Mouse (Mus musculus) lung, embryonic 14.5 days (tissue): ENCODE results near the gene Pnliprp2. TPM values are rescaled to one million over a fixed set of nuclear protein-coding genes. Genes with fewer than 3 reads are reported as not detected.

Source experiments
- ATAC-seq: fragments of 200-750 bp; cut with Nextera tagmentation; 2 replicates; pipeline ENCODE4 v1.8.0; 2017; ENCODE audit warnings: mild to moderate bottlenecking, moderate TSS enrichment, moderate library complexity; ENCODE audit not compliant: insufficient read depth
- DNase-seq: peaks from one replicate; pipeline ENCODE4 v3.0.0-alpha.2; 2015
- H3K27ac ChIP-seq: fragments of 300-500 bp; sonication (generic); 2 replicates; pipeline ENCODE4 v1.5.1; 2014; ENCODE audit warnings: low read depth, mild to moderate bottlenecking, moderate library complexity
- H3K27me3 ChIP-seq: fragments of 300-500 bp; sonication (generic); 2 replicates; pipeline ENCODE4 v1.6.1; 2014; ENCODE audit warnings: low read length, control low read depth; ENCODE audit not compliant: insufficient read depth
- H3K36me3 ChIP-seq: fragments of 300-500 bp; sonication (generic); 2 replicates; pipeline ENCODE4 v1.6.1; 2014; ENCODE audit warnings: control low read depth; ENCODE audit not compliant: insufficient read depth
- H3K4me1 ChIP-seq: fragments of 300-500 bp; sonication (generic); 2 replicates; pipeline ENCODE4 v1.6.1; 2014; ENCODE audit warnings: antibody characterized with exemption, control low read depth; ENCODE audit not compliant: insufficient read depth
- H3K4me2 ChIP-seq: fragments of 300-500 bp; sonication (generic); 2 replicates; pipeline ENCODE4 v1.6.1; 2014; ENCODE audit warnings: mild to moderate bottlenecking
- H3K4me3 ChIP-seq: fragments of 300-500 bp; sonication (generic); 2 replicates; pipeline ENCODE4 v1.5.1; 2014; ENCODE audit warnings: low read depth, low read length
- H3K9ac ChIP-seq: fragments of 300-500 bp; sonication (generic); 2 replicates; pipeline ENCODE4 v1.6.1; 2014
- H3K9me3 ChIP-seq: fragments of 300-500 bp; sonication (generic); 2 replicates; pipeline ENCODE4 v1.6.1; 2016; ENCODE audit warnings: low read depth, low read length, control low read depth
- CTCF ChIP-seq: IDR thresholded peaks from 2 replicates; pipeline ENCODE4 v1.5.1; 2016; ENCODE audit warnings: antibody characterized with exemption, low read depth
- WGBS: fragments of 180-500 bp; shearing (Covaris S2); extraction: QIAGEN DNeasy Blood & Tissue Kit; methylation state at CpG from one replicate; pipeline ENCODE4 v1.1.7; 2014; 5-methylcytosine and 5-hydroxymethylcytosine counted together
- polyA plus RNA-seq: library from polyadenylated mRNA; unstranded; fragments of >200 nt; fragmentation: Nextera tagmentation; extraction: Ambion mirVana; gene quantifications from 2 replicates; pipeline ENCODE4 v1.2.1, GENCODE M21; 2014

Pnliprp2 gene
- polyA plus RNA-seq, 1 experiment from 2014 or later: 0.38 TPM

- H3K27me3 ChIP-seq: no peaks in the 10 kb centered on the region
- no peaks in the 10 kb centered on the region for H3K9me3 ChIP-seq
- no peak for DNase-seq
- no peak overlapping the region for H3K4me2 ChIP-seq
- WGBS: 67% methylated on average over 6 of the region's 6 CpGs
- H3K27ac ChIP-seq: no peak overlapping the region
- TF ChIP-seq CTCF: no peak
- H3K4me1 ChIP-seq: no peaks in the 10 kb centered on the region
- no peak overlapping the region for H3K9ac ChIP-seq
- H3K36me3 ChIP-seq: no peaks in the 10 kb centered on the region
- no peak for ATAC-seq
- H3K4me3 ChIP-seq: no peak overlapping the region
Measured at GRCm38 (mm10) chr19:58741036-58741435, 18.5 kb upstream of the Pnliprp2 start.

- 78% methylated on average over 4 of the region's 4 CpGs for WGBS
- Histone ChIP-seq H3K27me3 (no peaks in the 10 kb centered on the region), H3K9ac (no peak overlapping the region), H3K27ac (no peak overlapping the region), H3K4me3 (no peak overlapping the region), H3K4me2 (no peak overlapping the region), H3K36me3 (no peaks in the 10 kb centered on the region), H3K4me1 (no peaks in the 10 kb centered on the region), H3K9me3 (no peaks in the 10 kb centered on the region)
- DNase-seq (no peak), ATAC-seq (no peak)
- no peak for TF ChIP-seq CTCF
Measured at GRCm38 (mm10) chr19:58742711-58743110, 16.8 kb upstream of the Pnliprp2 start.

GRCm38 (mm10) chr19:58743736-58744135 lies 15.8 kb upstream of the Pnliprp2 start:
- H3K36me3 ChIP-seq: no peaks in the 10 kb centered on the region
- H3K27me3 ChIP-seq: no peaks in the 10 kb centered on the region
- no peak overlapping the region for H3K4me3 ChIP-seq
- no peak for DNase-seq
- 55% methylated on average over 4 of the region's 4 CpGs for WGBS
- no peak overlapping the region for H3K9ac ChIP-seq
- no peak overlapping the region for H3K4me2 ChIP-seq
- no peak overlapping the region for H3K27ac ChIP-seq
- no peak for ATAC-seq
- no peak for TF ChIP-seq CTCF
- no peaks in the 10 kb centered on the region for H3K4me1 ChIP-seq
- H3K9me3 ChIP-seq: no peaks in the 10 kb centered on the region

GRCm38 (mm10) chr19:58747498-58748000 lies 12.0 kb upstream of the Pnliprp2 start:
- DNase-seq: no peak
- no peak for TF ChIP-seq CTCF

GRCm38 (mm10) chr19:58750822-58751221 lies 8.7 kb upstream of the Pnliprp2 start:
- Histone ChIP-seq H3K4me2 (no peak overlapping the region), H3K4me3 (no peak overlapping the region), H3K36me3 (no peaks in the 10 kb centered on the region), H3K4me1 (no peaks in the 10 kb centered on the region), H3K9me3 (no peaks in the 10 kb centered on the region), H3K27me3 (no peaks in the 10 kb centered on the region), H3K27ac (no peak overlapping the region), H3K9ac (no peak overlapping the region)
- ATAC-seq (no peak), DNase-seq (no peak)
- TF ChIP-seq CTCF: no peak
- WGBS: 66% methylated on average over 2 of the region's 2 CpGs

More at GRCm38 (mm10) chr19:58747498-58748000, 12.0 kb upstream of the Pnliprp2 start:
- Histone ChIP-seq H3K36me3 (no peaks in the 10 kb centered on the region), H3K4me2 (no peak overlapping the region), H3K9me3 (no peaks in the 10 kb centered on the region), H3K27me3 (no peaks in the 10 kb centered on the region), H3K4me1 (no peaks in the 10 kb centered on the region), H3K9ac (no peak overlapping the region), H3K27ac (no peak overlapping the region), H3K4me3 (no peak overlapping the region)
- WGBS: 86% methylated on average over 9 of the region's 9 CpGs
- no peak for ATAC-seq

GRCm38 (mm10) chr19:58751504-58751903 lies 8.0 kb upstream of the Pnliprp2 start:
- no peaks in the 10 kb centered on the region for H3K27me3 ChIP-seq
- 59% methylated on average over 2 of the region's 2 CpGs for WGBS
- H3K36me3 ChIP-seq: no peaks in the 10 kb centered on the region
- H3K4me2 ChIP-seq: no peak overlapping the region
- H3K4me1 ChIP-seq: no peaks in the 10 kb centered on the region
- ATAC-seq (no peak), DNase-seq (no peak)
- H3K27ac ChIP-seq: no peak overlapping the region
- no peak for TF ChIP-seq CTCF
- H3K9me3 ChIP-seq: no peaks in the 10 kb centered on the region
- no peak overlapping the region for H3K4me3 ChIP-seq
- H3K9ac ChIP-seq: no peak overlapping the region

GRCm38 (mm10) chr19:58758871-58759270 lies 648 bp upstream of the Pnliprp2 start:
- 62% methylated on average over 4 of the region's 4 CpGs for WGBS

More at GRCm38 (mm10) chr19:58758871-58759270, 648 bp upstream of the Pnliprp2 start:
- H3K4me3 ChIP-seq: no peak overlapping the region
- no peaks in the 10 kb centered on the region for H3K27me3 ChIP-seq
- ATAC-seq (no peak), DNase-seq (no peak)
- no peak overlapping the region for H3K27ac ChIP-seq
- H3K4me2 ChIP-seq: no peak overlapping the region
- H3K9me3 ChIP-seq: no peaks in the 10 kb centered on the region
- TF ChIP-seq CTCF: no peak
- H3K36me3 ChIP-seq: no peaks in the 10 kb centered on the region
- H3K9ac ChIP-seq: no peak overlapping the region
- H3K4me1 ChIP-seq: no peaks in the 10 kb centered on the region
